Mouse (Mus musculus): Measurements from ENCODE around the gene Gsc. TPM values are rescaled to one million over a fixed set of nuclear protein-coding genes. Genes with fewer than 3 reads are reported as not detected.

Gene Gsc
- polyA plus RNA-seq, 1 experiment from 2014 or later: not detected

DNA sequence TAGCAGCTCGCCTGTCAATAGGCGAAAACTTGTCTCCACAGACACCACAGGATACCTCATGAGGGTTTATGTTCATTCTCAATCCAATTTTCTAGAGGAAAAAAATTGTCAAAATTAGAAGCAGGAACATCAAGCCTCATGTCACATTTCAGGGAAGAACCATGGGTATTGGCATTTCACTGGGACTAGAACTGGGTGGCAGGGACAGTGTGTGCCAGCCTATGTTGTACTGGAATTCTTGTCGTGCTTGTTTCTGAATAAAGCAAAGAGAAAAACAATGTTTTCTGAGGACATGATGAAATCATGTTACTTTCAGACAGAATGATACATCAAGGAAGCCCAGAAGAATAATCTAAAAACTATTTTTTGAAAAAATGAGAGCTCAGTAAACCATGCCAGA is 47.5 kb downstream of the Gsc start:
- Histone ChIP-seq H3K27ac (ENCODE audit: low read depth) (no peak overlapping the region), H3K4me1 (ENCODE audit: insufficient read depth) (no peaks in the 10 kb centered on the region), H3K4me2 (ENCODE audit: low read depth, low read length) (no peak overlapping the region), H3K27me3 (ENCODE audit: insufficient read depth, low read length) (no peaks in the 10 kb centered on the region), H3K9me3 (ENCODE audit: low read length) (no peaks in the 10 kb centered on the region), H3K36me3 (replicated peaks; ENCODE audit: insufficient read depth, low read length) (no peaks in the 10 kb centered on the region), H3K4me3 (ENCODE audit: low read depth, low read length) (no peak overlapping the region), H3K9ac (replicated peaks) (no peak overlapping the region)
- TF ChIP-seq EP300 (IDR thresholded peaks at IDR 0.05; ENCODE audit: low read depth) (no peak), CTCF (IDR thresholded peaks at IDR 0.05; ENCODE audit: low read depth) (no peak)
- ATAC-seq: no peak
- no peak for DNase-seq
- WGBS (ENCODE audit: insufficient replicate concordance): 69% methylated on average over 3 of the region's 3 CpGs

DNA sequence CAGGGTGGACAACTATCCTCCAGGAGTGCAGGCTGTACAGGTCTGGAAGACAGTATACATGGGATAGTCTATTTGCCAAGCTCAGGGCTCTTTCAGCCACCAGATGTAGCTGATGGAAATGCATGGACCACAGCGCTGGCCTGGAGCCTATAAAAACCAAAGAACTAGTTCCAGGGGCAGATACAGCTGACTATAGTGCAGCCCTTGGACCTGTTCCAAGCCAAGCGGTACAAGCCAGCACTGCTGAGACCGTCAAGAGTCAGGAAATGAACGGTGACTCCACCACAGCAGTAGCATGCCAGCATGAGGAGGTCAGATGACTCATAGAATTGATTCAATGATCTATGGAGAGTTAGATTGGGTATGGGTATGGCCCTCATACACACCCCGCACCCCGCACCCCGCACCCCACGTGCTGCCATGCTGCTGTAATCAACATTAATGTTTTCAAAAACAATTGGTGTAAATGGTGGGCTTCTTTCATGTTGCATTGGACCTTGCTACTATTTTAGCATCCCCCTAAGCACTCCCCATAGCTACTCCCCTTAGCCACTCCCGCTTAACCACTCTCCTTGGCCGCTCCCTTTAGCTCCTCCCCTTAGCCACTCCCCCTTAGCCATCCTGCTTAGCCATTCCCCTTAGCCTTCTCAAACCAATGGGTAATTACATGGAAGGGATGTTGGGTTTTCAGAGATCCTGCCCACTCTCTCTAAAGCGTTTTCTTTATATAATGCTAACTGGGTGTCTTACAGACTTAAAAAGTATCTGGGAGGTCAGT is 50.3 kb downstream of the Gsc start:
- no peak overlapping the region for H3K4me2 ChIP-seq (ENCODE audit: low read depth, low read length)
- H3K9me3 ChIP-seq (ENCODE audit: low read length): no peaks in the 10 kb centered on the region
- no peak overlapping the region for H3K4me3 ChIP-seq (ENCODE audit: low read depth, low read length)
- H3K27ac ChIP-seq (ENCODE audit: low read depth): no peak overlapping the region
- DNase-seq (no peak), ATAC-seq (no peak)
- H3K9ac ChIP-seq (replicated peaks): no peak overlapping the region
- TF ChIP-seq EP300 (IDR thresholded peaks at IDR 0.05; ENCODE audit: low read depth): no peak
- TF ChIP-seq CTCF (IDR thresholded peaks at IDR 0.05; ENCODE audit: low read depth): no peak
- H3K27me3 ChIP-seq (ENCODE audit: insufficient read depth, low read length): no peaks in the 10 kb centered on the region
- 67% methylated on average over 11 of the region's 11 CpGs for WGBS (ENCODE audit: insufficient replicate concordance)
- no peaks in the 10 kb centered on the region for H3K4me1 ChIP-seq (ENCODE audit: insufficient read depth)
- no peaks in the 10 kb centered on the region for H3K36me3 ChIP-seq (replicated peaks; ENCODE audit: insufficient read depth, low read length)

Other genes starting within 250 kb of the Gsc start
- gene Serpina3g, start 237.1 kb downstream of the Gsc start, polyA plus RNA-seq (2015; fragmentation: Nextera tagmentation; extraction: Ambion mirVana): 18.2 and 21.9 TPM in 2 replicates
- 0.44 and 0.95 TPM in 2 replicates for gene Serpina3i, start 210.2 kb downstream of the Gsc start, polyA plus RNA-seq (2015; fragmentation: Nextera tagmentation; extraction: Ambion mirVana)
- gene Serpina3j, start 158.8 kb downstream of the Gsc start, polyA plus RNA-seq (2015; fragmentation: Nextera tagmentation; extraction: Ambion mirVana): not detected in 2 replicates
- gene Serpina3k, start 134.8 kb downstream of the Gsc start, polyA plus RNA-seq (2015; fragmentation: Nextera tagmentation; extraction: Ambion mirVana): 407 and 479 TPM in 2 replicates
- 325 and 370 TPM in 2 replicates for gene Serpina3m, start 134.8 kb downstream of the Gsc start, polyA plus RNA-seq (2015; fragmentation: Nextera tagmentation; extraction: Ambion mirVana)
- 302 and 340 TPM in 2 replicates for gene Serpina3n, start 66.6 kb downstream of the Gsc start, polyA plus RNA-seq (2015; fragmentation: Nextera tagmentation; extraction: Ambion mirVana)